Mouse (Mus musculus): Measurements from ENCODE around the gene Oas1g.
"Not testable (repeated sequence)": the region's sequence is repeated elsewhere in the genome, so short reads cannot be mapped to it uniquely, and the experiment has no call there.

Oas1g gene

GRCm38 (mm10) chr5:120888294-120888815 is 942 bp upstream of the Oas1g start:
- not testable (repeated sequence) for DNase-seq

GRCm38 (mm10) chr5:120887831-120888230 is 418 bp upstream of the Oas1g start:
- no peak for DNase-seq

DNA sequence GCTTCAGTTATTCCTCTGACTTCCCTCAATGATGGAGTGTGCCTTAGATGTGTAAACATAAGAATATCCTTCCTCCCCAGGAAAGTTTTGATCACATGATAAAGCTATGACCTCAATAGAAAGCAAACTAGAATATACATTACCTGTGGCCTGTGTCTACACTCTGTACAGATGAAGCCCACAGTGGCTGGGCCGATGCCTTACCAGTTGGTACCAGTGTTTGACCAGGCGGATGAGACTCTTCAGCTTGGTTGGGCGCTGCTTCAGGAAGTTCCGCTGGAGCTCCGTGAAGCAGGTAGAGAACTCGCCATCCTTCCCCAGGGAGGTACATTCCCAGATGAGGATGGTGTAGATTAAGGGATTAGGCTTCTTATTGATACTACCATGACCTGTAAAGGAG is 5.7 kb downstream of the Oas1g start:
- not testable (repeated sequence) for DNase-seq

DNA sequence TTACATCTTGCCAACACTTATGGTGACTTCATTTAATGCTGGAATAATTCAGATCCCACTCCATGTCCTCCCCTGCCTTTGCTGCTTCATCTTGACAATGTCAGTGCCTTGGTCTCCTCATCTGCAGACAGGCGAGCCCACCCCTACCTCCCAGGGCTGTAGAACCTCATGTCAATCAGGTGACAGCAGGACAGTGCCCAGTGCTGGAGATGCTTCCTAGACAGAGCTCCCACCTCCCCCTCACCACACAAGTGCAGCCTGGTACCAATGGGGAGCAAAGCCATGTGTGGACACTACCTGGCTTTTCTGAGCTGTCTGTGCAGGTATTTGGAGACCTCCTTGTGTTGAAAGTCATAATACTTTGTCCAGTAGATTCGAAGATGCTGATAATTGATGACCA is 8.6 kb downstream of the Oas1g start:
- not testable (repeated sequence) for DNase-seq

DNA sequence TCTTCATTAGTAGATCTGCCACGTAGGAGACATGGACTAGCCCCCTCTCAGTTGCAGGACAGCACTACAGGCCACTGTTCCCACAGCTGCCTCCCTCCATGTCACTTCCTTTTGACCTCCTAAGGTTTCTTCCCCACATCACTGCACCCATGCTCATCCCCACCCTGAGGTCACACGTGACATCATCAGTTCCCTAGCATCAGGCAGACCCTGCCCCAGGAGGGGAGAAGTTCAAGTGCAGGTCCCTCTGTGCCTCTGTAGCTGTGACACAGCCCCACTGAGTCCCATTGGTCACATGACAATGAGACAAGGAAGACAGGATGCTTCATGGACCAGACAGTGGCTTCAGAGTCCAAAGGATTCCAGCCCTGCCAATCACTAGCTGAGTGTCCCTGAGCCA is 10.0 kb downstream of the Oas1g start:
- DNase-seq = not testable (repeated sequence)

DNA sequence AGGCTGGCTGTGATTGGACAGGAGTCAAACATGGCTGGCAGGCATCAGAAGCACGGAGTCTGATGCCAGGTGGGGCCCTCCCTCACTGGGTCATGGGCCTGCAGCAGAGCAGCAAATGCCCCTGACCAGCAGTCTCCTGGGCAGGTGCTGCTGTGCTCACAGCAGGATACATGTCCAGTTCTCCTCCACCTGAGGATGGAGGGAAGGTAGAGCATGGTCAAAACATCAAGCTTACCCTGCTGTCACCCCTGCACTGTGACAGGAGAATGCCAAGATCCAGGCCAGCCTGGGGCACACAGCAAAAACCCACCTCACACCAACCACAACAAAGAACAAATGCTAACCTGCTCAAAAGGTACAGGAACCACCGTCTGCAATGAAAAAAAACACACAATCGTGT is 10.6 kb downstream of the Oas1g start:
- DNase-seq = not testable (repeated sequence)

- DNase-seq = no peak
These were observed 15.9 kb downstream of the Oas1g start for GRCm38 (mm10) chr5:120871469-120871868.

GRCm38 (mm10) chr5:120870782-120871181 is 16.6 kb downstream of the Oas1g start:
- DNase-seq = no peak

- no peak for DNase-seq
These were observed 17.3 kb downstream of the Oas1g start for GRCm38 (mm10) chr5:120870081-120870480.

DNA sequence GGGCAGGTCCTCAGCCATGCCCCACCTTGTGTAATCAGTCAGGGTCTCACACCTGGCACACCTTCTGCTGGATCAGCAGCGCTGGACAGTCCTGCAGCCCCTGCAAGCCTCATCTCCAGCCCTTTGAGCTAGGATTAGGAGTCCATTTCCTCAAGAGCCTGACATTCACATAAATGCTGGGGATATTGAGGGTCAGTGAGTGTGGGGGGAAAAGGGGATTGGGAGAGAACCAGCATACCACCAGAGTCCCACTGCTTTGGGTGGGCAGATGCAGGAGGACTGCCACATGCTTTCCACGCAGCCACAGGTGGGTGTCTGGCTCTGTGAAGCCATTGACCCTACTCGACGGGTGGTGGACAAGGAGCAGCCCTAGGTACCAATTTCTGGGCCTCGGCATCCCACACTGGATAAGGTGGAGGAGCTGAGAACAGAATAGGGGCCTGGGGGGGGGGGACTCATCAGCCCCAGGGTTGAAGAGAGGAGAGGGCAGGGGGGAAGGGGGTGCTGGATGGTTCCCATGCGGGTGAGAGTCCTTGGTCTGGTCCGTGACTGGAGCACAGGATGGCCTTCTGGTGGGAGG is 17.9 kb downstream of the Oas1g start:
- DNase-seq = no peak

- DNase-seq = no peak
These were observed 22.0 kb downstream of the Oas1g start for GRCm38 (mm10) chr5:120865336-120865860.

- DNase-seq = no peak
These were observed 26.3 kb downstream of the Oas1g start, which contains the start of gene Oas1h for GRCm38 (mm10) chr5:120861121-120861520. Gene Oas1h (plus strand): TSS chr5:120861421.

DNA sequence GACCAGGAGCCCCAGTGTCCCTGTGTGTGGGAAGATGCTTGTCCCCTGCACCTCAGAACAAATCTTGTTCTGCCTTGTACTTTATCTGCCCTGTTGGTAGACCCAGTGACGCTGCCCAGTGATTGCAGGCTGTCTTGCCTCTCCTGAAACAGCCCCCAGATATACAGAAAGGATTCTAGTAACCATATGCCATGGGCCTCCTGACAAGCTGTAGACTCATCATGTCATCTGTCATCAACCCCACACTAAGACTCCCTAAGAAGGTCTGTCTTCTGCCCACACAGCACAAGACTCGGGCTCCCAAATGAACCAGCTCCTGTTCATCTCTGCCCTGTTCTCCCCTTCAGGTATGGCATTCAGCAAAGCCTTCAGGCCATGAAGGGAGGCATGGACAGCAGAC is 28.2 kb downstream of the Oas1g start:
- no peak for DNase-seq

GRCm38 (mm10) chr5:120849601-120850136 is 37.7 kb downstream of the Oas1g start:
- DNase-seq = peak; percentile 14

DNA sequence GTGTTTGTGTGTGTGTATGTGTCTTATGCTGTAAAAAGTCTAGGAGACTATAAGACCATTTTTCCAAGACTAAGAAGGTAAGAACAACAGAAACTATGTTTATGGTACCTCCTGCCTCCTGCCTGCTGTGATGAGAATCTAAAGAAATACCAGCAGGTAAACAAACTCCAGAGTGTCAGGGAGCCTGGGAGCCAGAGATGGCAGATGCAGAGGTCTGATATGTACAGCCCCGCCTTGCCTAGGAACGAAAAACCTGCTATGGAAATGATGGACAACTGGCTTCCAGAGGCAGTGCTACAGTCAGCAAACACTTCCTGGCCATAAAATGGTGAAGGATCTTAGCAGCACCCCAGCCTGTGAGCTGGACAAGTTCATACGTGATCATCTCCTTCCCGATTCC is 40.3 kb downstream of the Oas1g start, which contains the start of gene Oas1f:
Gene Oas1f (plus strand): TSS at position 301 of the 400 bp plus-strand sequence.
- DNase-seq = no peak

- no peak for DNase-seq
These were observed 42.7 kb downstream of the Oas1g start for GRCm38 (mm10) chr5:120844713-120845112.

GRCm38 (mm10) chr5:120836731-120837585 is 50.5 kb downstream of the Oas1g start:
- DNase-seq = peak; percentile 45

- DNase-seq = no peak
These were observed 53.8 kb downstream of the Oas1g start for GRCm38 (mm10) chr5:120833335-120834280.

GRCm38 (mm10) chr5:120831031-120831430 is 56.4 kb downstream of the Oas1g start:
- no peak for DNase-seq

All from cerebellum, adult 8-10 months (tissue).